Mouse (Mus musculus) midbrain, embryonic 11.5 days (tissue): Measurements from ENCODE around the gene Usp46. TPM values are rescaled to one million over a fixed set of nuclear protein-coding genes. Genes with fewer than 3 reads are reported as not detected.

Source experiments
- ATAC-seq: fragments of 200-750 bp; cut with Nextera tagmentation; 2 replicates; pipeline ENCODE4 v1.8.0; 2017; ENCODE audit warnings: moderate TSS enrichment, moderate library complexity; ENCODE audit not compliant: low FRiP score
- DNase-seq: peaks from one replicate; pipeline ENCODE4 v3.0.0; 2015; ENCODE audit warnings: low spot score; ENCODE audit errors: missing footprints
- H3K27ac ChIP-seq: fragments of 300-500 bp; sonication (generic); 2 replicates; pipeline ENCODE4 v1.5.1; 2014; ENCODE audit warnings: low read depth, low read length
- H3K27me3 ChIP-seq: fragments of 300-500 bp; sonication (generic); 2 replicates; pipeline ENCODE4 v1.6.1; 2014; ENCODE audit warnings: mild to moderate bottlenecking, low read length, moderate library complexity, mixed read lengths; ENCODE audit not compliant: control insufficient read depth, insufficient read depth
- H3K36me3 ChIP-seq: fragments of 300-500 bp; sonication (generic); 2 replicates; pipeline ENCODE4 v1.6.1; 2014; ENCODE audit warnings: mild to moderate bottlenecking, low read length, moderate library complexity, mixed read lengths; ENCODE audit not compliant: control insufficient read depth, insufficient read depth
- H3K4me1 ChIP-seq: fragments of 300-500 bp; sonication (generic); 2 replicates; pipeline ENCODE4 v1.6.1; 2014; ENCODE audit warnings: low read length; ENCODE audit not compliant: control insufficient read depth, insufficient read depth
- H3K4me2 ChIP-seq: fragments of 300-500 bp; sonication (generic); 2 replicates; pipeline ENCODE4 v1.6.1; 2014; ENCODE audit warnings: mild to moderate bottlenecking, moderate library complexity
- H3K4me3 ChIP-seq: fragments of 300-500 bp; sonication (generic); 2 replicates; pipeline ENCODE4 v1.5.1; 2014; ENCODE audit warnings: low read depth, low read length
- H3K9ac ChIP-seq: fragments of 300-500 bp; sonication (generic); 2 replicates; pipeline ENCODE4 v1.6.1; 2014; ENCODE audit warnings: low read length
- H3K9me3 ChIP-seq: fragments of 300-500 bp; sonication (generic); 2 replicates; pipeline ENCODE4 v1.6.1; 2016; ENCODE audit warnings: low read length; ENCODE audit not compliant: control insufficient read depth
- WGBS: fragments of 180-500 bp; shearing (Covaris S2); extraction: QIAGEN DNeasy Blood & Tissue Kit; methylation state at CpG from one replicate; pipeline ENCODE4 v1.1.7; 2014; 5-methylcytosine and 5-hydroxymethylcytosine counted together
- polyA plus RNA-seq: library from polyadenylated mRNA; unstranded; fragments of >200 nt; fragmentation: Nextera tagmentation; extraction: Ambion mirVana; gene quantifications from 2 replicates; pipeline ENCODE4 v1.2.1, GENCODE M21; 2014

Gene Usp46
- polyA plus RNA-seq, 1 experiment from 2014 or later = 35.6 TPM

- peaks cover 9% of the 10 kb centered on the region for H3K4me1 ChIP-seq
- H3K4me2 ChIP-seq = no peak overlapping the region
- no peak overlapping the region for H3K4me3 ChIP-seq
- H3K27me3 ChIP-seq = no peaks in the 10 kb centered on the region
- no peaks in the 10 kb centered on the region for H3K9me3 ChIP-seq
- no peak overlapping the region for H3K27ac ChIP-seq
- DNase-seq (no peak), ATAC-seq (no peak)
- no peaks in the 10 kb centered on the region for H3K36me3 ChIP-seq
- H3K9ac ChIP-seq = no peak overlapping the region
- WGBS = 87% methylated on average over 5 of the region's 5 CpGs
Measured at GRCm38 (mm10) chr5:74063226-74063747, 4.9 kb downstream of the Usp46 start.

DNA sequence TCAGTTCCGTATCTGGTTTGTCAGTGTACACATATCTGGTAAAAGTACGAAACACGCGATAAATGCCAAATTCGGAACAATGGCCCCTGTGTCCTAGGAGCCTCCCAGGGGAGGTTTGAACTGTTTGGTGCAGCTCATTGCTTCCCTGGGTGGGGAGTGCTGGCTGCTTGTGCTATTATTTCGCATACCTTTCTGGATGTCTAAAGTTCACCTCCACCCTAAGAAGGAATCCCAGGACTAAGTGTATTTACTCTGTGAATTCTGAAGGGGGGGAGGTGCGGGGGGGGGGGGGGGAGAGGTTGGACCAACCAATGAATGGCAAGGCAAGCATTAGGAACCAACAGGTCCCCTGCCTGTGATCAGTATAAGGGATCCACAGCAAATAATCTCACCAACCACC, 6.0 kb downstream of the Usp46 start:
- peaks cover 5% of the 10 kb centered on the region for H3K4me1 ChIP-seq
- no peak for ATAC-seq
- no peaks in the 10 kb centered on the region for H3K36me3 ChIP-seq
- no peaks in the 10 kb centered on the region for H3K27me3 ChIP-seq
- H3K27ac ChIP-seq = no peak overlapping the region
- H3K9ac ChIP-seq = no peak overlapping the region
- no peak overlapping the region for H3K4me2 ChIP-seq
- DNase-seq = no peak
- 97% methylated on average over 6 of the region's 7 CpGs for WGBS
- H3K4me3 ChIP-seq = no peak overlapping the region
- H3K9me3 ChIP-seq = no peaks in the 10 kb centered on the region

DNA sequence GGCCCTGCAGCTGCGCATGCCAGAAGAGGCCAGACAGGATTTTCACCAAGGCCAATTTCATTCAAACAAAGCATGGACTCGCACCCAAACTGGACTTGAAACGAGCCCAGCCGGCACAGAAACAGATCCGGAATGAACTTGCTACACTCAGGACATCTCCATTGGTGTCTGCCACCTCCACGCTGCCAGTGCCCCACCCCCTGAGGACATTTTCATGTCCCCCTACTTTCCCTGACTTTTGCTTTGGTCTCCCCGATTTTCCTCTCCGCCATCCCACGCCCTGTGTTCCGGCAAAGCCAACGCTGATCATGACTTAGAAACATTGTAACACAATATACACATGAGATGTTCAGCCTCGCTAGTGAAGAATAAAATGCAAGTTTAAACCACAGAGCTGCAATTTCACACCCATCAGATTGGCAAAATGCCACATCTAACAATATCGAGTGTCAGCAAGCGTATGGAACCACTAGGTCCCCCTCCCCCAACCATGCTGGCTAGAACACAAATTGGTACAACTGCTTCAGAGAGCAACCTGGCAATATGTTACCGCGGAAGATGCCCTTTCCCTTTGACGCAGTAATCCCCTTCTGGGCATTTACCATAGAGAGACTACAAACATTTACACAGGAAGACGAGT, 6.7 kb downstream of the Usp46 start:
- no peaks in the 10 kb centered on the region for H3K36me3 ChIP-seq
- DNase-seq (no peak), ATAC-seq (no peak)
- WGBS = 92% methylated on average over 18 of the region's 18 CpGs
- H3K9me3 ChIP-seq = no peaks in the 10 kb centered on the region
- no peak overlapping the region for H3K4me2 ChIP-seq
- H3K4me1 ChIP-seq = no peaks in the 10 kb centered on the region; the same call in 1 of the 2 replicates
- no peaks in the 10 kb centered on the region for H3K27me3 ChIP-seq
- H3K9ac ChIP-seq = no peak overlapping the region
- H3K4me3 ChIP-seq = no peak overlapping the region
- H3K27ac ChIP-seq = no peak overlapping the region

DNA sequence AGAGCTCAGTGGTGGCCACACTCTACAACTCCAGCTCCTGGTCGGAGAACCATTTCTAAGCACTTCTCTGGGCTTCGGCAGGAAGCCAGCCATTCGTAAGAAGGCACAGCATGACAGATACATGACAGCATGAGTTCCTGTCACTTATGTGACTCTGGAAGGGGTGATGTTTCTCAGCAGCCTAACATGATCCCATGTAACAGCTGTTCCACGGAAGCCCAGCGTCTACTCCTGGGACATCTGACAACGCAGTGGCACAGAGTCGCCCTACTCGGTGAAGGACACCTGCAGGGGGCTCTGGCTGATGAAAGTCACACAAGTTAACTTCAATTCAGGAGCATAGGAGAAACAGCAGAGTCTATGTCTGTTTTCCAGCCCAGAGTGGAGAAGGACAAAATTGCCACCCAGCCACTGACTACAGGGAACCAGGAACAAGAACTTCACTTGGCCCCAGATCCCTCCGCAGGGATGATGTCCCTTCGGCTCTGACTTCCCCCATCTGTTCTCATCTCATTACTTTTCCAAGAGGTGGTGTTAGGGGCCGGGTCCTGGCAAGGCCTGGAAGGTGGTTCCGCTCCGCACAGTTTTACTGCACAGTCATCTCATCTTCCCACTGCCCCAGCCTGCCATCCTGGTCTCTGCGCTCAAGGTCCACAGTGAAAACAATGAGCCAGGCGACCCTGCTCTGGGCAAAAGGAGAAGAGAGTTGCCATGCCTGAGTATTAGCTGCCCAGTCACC, 15.9 kb downstream of the Usp46 start:
- Histone ChIP-seq H3K4me2 (no peak overlapping the region), H3K36me3 (no peaks in the 10 kb centered on the region), H3K9me3 (no peaks in the 10 kb centered on the region), H3K9ac (no peak overlapping the region), H3K4me3 (no peak overlapping the region), H3K27ac (no peak overlapping the region), H3K4me1 (no peaks in the 10 kb centered on the region), H3K27me3 (no peaks in the 10 kb centered on the region)
- WGBS = 89% methylated on average over 15 of the region's 15 CpGs
- no peak for DNase-seq
- no peak for ATAC-seq

GRCm38 (mm10) chr5:74051394-74052170, 16.6 kb downstream of the Usp46 start:
- no peaks in the 10 kb centered on the region for H3K9me3 ChIP-seq
- H3K4me3 ChIP-seq = no peak overlapping the region
- no peak overlapping the region for H3K27ac ChIP-seq
- no peaks in the 10 kb centered on the region for H3K27me3 ChIP-seq
- ATAC-seq = no peak
- no peak overlapping the region for H3K9ac ChIP-seq
- H3K4me1 ChIP-seq = no peaks in the 10 kb centered on the region
- H3K36me3 ChIP-seq = no peaks in the 10 kb centered on the region
- DNase-seq = no peak
- H3K4me2 ChIP-seq = no peak overlapping the region
- WGBS = 94% methylated on average over 23 of the region's 23 CpGs

GRCm38 (mm10) chr5:74050903-74051302, 17.3 kb downstream of the Usp46 start:
- Histone ChIP-seq H3K4me3 (no peak overlapping the region), H3K27ac (no peak overlapping the region), H3K4me1 (no peaks in the 10 kb centered on the region), H3K9ac (no peak overlapping the region), H3K36me3 (no peaks in the 10 kb centered on the region), H3K27me3 (no peaks in the 10 kb centered on the region), H3K9me3 (no peaks in the 10 kb centered on the region), H3K4me2 (no peak overlapping the region)
- WGBS = 94% methylated on average over 2 of the region's 2 CpGs
- ATAC-seq (no peak), DNase-seq (no peak)

DNA sequence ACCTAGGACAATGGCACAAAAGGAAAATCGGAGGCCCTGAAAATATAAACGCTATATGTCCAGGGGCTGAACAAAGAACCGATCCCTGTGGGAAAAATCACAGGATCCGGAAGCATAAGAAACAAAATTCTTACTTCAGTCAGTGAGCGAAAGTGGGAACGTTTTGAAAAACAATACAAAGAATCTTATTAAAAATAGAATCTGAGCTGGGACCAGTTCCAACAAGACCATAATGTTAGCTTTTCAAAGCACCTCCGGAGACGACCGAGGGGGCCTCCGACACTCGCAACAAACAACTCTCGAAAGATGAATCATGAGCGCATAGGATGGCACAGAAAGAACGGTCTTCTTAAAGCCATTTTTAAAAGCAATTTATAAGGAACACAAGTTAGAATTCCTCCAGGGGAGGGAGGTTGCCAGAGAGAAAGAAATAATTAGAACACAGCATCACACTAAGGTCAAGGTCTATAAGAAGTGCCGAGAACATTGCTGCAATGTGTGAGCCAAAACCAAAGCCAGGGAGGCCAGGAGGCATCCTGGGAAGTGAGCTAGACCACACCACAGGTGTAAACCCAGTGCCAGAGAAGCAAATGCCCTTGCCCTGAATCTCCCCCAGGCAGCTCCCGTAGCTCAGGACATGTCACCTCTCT, 19.3 kb downstream of the Usp46 start:
- DNase-seq (no peak), ATAC-seq (no peak)
- H3K9me3 ChIP-seq = no peaks in the 10 kb centered on the region
- H3K4me3 ChIP-seq = no peak overlapping the region
- H3K27me3 ChIP-seq = no peaks in the 10 kb centered on the region
- WGBS = 96% methylated on average over 16 of the region's 16 CpGs
- no peak overlapping the region for H3K27ac ChIP-seq
- H3K36me3 ChIP-seq = no peaks in the 10 kb centered on the region
- no peak overlapping the region for H3K9ac ChIP-seq
- 0 out of 2 replicates have a peak, but pooled peaks cover 2% of the 10 kb centered on the region for H3K4me1 ChIP-seq
- no peak overlapping the region for H3K4me2 ChIP-seq

- H3K36me3 ChIP-seq = no peaks in the 10 kb centered on the region
- DNase-seq = no peak
- H3K4me3 ChIP-seq = no peak overlapping the region
- H3K9me3 ChIP-seq = no peaks in the 10 kb centered on the region
- H3K27me3 ChIP-seq = no peaks in the 10 kb centered on the region
- 80% methylated on average over 7 of the region's 7 CpGs for WGBS
- no peak overlapping the region for H3K9ac ChIP-seq
- no peak for ATAC-seq
- H3K27ac ChIP-seq = no peak overlapping the region
- H3K4me2 ChIP-seq = no peak overlapping the region
- H3K4me1 ChIP-seq = 0 out of 2 replicates have a peak, but pooled peaks cover 3% of the 10 kb centered on the region
Measured at GRCm38 (mm10) chr5:74044591-74044990, 23.6 kb downstream of the Usp46 start.
